Mouse (Mus musculus) MEL (cell line): ENCODE results near the gene Qrich1. TPM values are rescaled to one million over a fixed set of nuclear protein-coding genes. Genes with fewer than 3 reads are reported as not detected.

ENCODE experiments used
- DNase-seq: peaks from one replicate; pipeline ENCODE4 v3.0.0; 2011; ENCODE audit warnings: low read depth, low spot score
- H3K27ac ChIP-seq: 2 replicates; pipeline ENCODE4 v1.5.1; 2012; ENCODE audit warnings: low read depth, mild to moderate bottlenecking, control low read depth, low read length, moderate library complexity; ENCODE audit not compliant: control insufficient read depth
- H3K27me3 ChIP-seq, 2 experiments: fragments of 150-350 bp in 1 of 2; sonication (generic) in 1 of 2; 2 replicates each; pipeline ENCODE4 v1.6.1; 2012; ENCODE audit warnings: low read length in 2 of 2, mild to moderate bottlenecking in 2 of 2, improper control_type of control experiment in 1 of 2, moderate library complexity in 1 of 2; ENCODE audit not compliant: insufficient read depth in 2 of 2, control insufficient read depth in 1 of 2
- H3K36me3 ChIP-seq, 2 experiments: 2 replicates each; pipeline ENCODE4 v1.6.1; 2012 to 2014; ENCODE audit warnings: low read length in 2 of 2, improper control_type of control experiment in 1 of 2, inconsistent platforms in 1 of 2, mild to moderate bottlenecking in 1 of 2; ENCODE audit not compliant: insufficient read depth in 2 of 2, control insufficient read depth in 1 of 2
- H3K4me1 ChIP-seq, 2 experiments: fragments of 150-350 bp in 1 of 2; sonication (generic) in 1 of 2; 2 replicates each; pipeline ENCODE4 v1.6.1; 2012; ENCODE audit warnings: low read length in 2 of 2, improper control_type of control experiment in 1 of 2, mild to moderate bottlenecking in 1 of 2; ENCODE audit not compliant: insufficient read depth in 2 of 2, control insufficient read depth in 1 of 2
- H3K4me3 ChIP-seq, 2 experiments: fragments of 150-350 bp in 1 of 2; sonication (generic) in 1 of 2; 2 replicates each; pipeline ENCODE4 v1.5.1; 2012; ENCODE audit warnings: low read depth in 2 of 2, low read length in 2 of 2, mild to moderate bottlenecking in 2 of 2, moderate library complexity in 2 of 2, control low read depth in 1 of 2, improper control_type of control experiment in 1 of 2; ENCODE audit not compliant: control insufficient read depth in 1 of 2, insufficient read depth in 1 of 2
- H3K79me2 ChIP-seq: 2 replicates; pipeline ENCODE4 v1.6.1; 2012; ENCODE audit warnings: mild to moderate bottlenecking, low read length, moderate library complexity; ENCODE audit not compliant: control insufficient read depth, poor library complexity, insufficient read depth
- H3K9ac ChIP-seq: 2 replicates; pipeline ENCODE4 v1.6.1; 2012; ENCODE audit warnings: low read depth, mild to moderate bottlenecking, control low read depth, low read length, moderate library complexity; ENCODE audit not compliant: control insufficient read depth, poor library complexity, severe bottlenecking
- H3K9me3 ChIP-seq: fragments of 150-350 bp; sonication (generic); replicated peaks from 2 replicates; pipeline ENCODE4 v1.6.1; 2012; ENCODE audit warnings: mild to moderate bottlenecking, low read length, improper control_type of control experiment, moderate library complexity; ENCODE audit not compliant: insufficient read depth
- CHD1 ChIP-seq: IDR thresholded peaks from 2 replicates; pipeline ENCODE4 v1.6.1; 2012; ENCODE audit warnings: low read depth, mild to moderate bottlenecking, inconsistent platforms, low read length, improper control_type of control experiment
- CHD2 ChIP-seq: IDR thresholded peaks from 2 replicates; pipeline ENCODE4 v1.6.1; 2011; ENCODE audit warnings: low read length, improper control_type of control experiment
- E2F4 ChIP-seq: IDR thresholded peaks from 2 replicates; pipeline ENCODE4 v1.6.1; 2011; ENCODE audit warnings: low read depth, low read length, improper control_type of control experiment, borderline replicate concordance
- GABPA ChIP-seq: IDR thresholded peaks from 2 replicates; pipeline ENCODE4 v1.6.1; 2012; ENCODE audit warnings: low read depth, mild to moderate bottlenecking, inconsistent platforms, low read length, improper control_type of control experiment, moderate library complexity
- GATA1 ChIP-seq: IDR thresholded peaks from 2 replicates; pipeline ENCODE4 v1.6.1; 2011; ENCODE audit warnings: low read depth, low read length, improper control_type of control experiment
- HCFC1 ChIP-seq: IDR thresholded peaks from 2 replicates; pipeline ENCODE4 v1.6.1; 2012; ENCODE audit warnings: low read depth, mild to moderate bottlenecking, inconsistent platforms, low read length, improper control_type of control experiment, moderate library complexity
- JUND ChIP-seq: IDR thresholded peaks from 2 replicates; pipeline ENCODE4 v1.6.1; 2011; ENCODE audit warnings: low read depth, mild to moderate bottlenecking, improper control_type of control experiment, low read length
- KAT2A ChIP-seq: conservative IDR thresholded peaks from 2 replicates; pipeline ENCODE4 v1.6.1; 2012; ENCODE audit warnings: low read depth, low read length, improper control_type of control experiment, inconsistent platforms
- MAFK ChIP-seq: IDR thresholded peaks from 2 replicates; pipeline ENCODE4 v1.6.1; 2011; ENCODE audit warnings: low read depth, mild to moderate bottlenecking, low read length, improper control_type of control experiment, borderline replicate concordance
- MAX ChIP-seq: IDR thresholded peaks from 2 replicates; pipeline ENCODE4 v1.6.1; 2011; ENCODE audit warnings: low read length, improper control_type of control experiment
- MAZ ChIP-seq: IDR thresholded peaks from 2 replicates; pipeline ENCODE4 v1.6.1; 2012; ENCODE audit warnings: low read depth, mild to moderate bottlenecking, inconsistent platforms, low read length, improper control_type of control experiment
- MEF2A ChIP-seq: IDR thresholded peaks from 2 replicates; pipeline ENCODE4 v1.6.1; 2014; ENCODE audit warnings: low read depth, mild to moderate bottlenecking, inconsistent platforms, low read length, improper control_type of control experiment; ENCODE audit not compliant: poor library complexity, insufficient replicate concordance, severe bottlenecking; ENCODE audit errors: extremely low read depth
- MYB ChIP-seq: IDR thresholded peaks from 2 replicates; pipeline ENCODE4 v1.6.1; 2011; ENCODE audit warnings: mild to moderate bottlenecking, low read depth, low read length, improper control_type of control experiment
- MYC ChIP-seq: IDR thresholded peaks from 2 replicates; pipeline ENCODE4 v1.6.1; 2011; ENCODE audit warnings: low read depth, mild to moderate bottlenecking, low read length, improper control_type of control experiment, moderate library complexity
- POLR2A ChIP-seq, 2 experiments: IDR thresholded peaks; 2 replicates each; pipeline ENCODE4 v1.6.1; 2011 to 2012; ENCODE audit warnings: low read length in 2 of 2, mild to moderate bottlenecking in 2 of 2, control low read depth in 1 of 2, improper control_type of control experiment in 1 of 2, low read depth in 1 of 2, moderate library complexity in 1 of 2; ENCODE audit not compliant: control insufficient read depth in 1 of 2, insufficient read depth in 1 of 2, poor library complexity in 1 of 2
- POLR2AphosphoS2 ChIP-seq: IDR thresholded peaks from 2 replicates; pipeline ENCODE4 v1.6.1; 2011; ENCODE audit warnings: low read length, improper control_type of control experiment
- POLR2AphosphoS5 ChIP-seq: IDR thresholded peaks from 2 replicates; pipeline ENCODE4 v1.6.1; 2012; ENCODE audit warnings: low read depth, borderline replicate concordance, mild to moderate bottlenecking, inconsistent platforms, low read length, moderate library complexity, mixed read lengths
- SMC3 ChIP-seq: IDR thresholded peaks from 2 replicates; pipeline ENCODE4 v1.6.1; 2011; ENCODE audit warnings: low read depth, low read length, improper control_type of control experiment
- TCF12 ChIP-seq: IDR thresholded peaks from 2 replicates; pipeline ENCODE4 v1.6.1; 2014; ENCODE audit warnings: low read depth, mild to moderate bottlenecking, inconsistent platforms, low read length, improper control_type of control experiment, moderate library complexity
- USF1 ChIP-seq: IDR thresholded peaks from 2 replicates; pipeline ENCODE4 v1.6.1; 2014; ENCODE audit warnings: low read depth, mild to moderate bottlenecking, inconsistent platforms, low read length, improper control_type of control experiment, moderate library complexity
- USF2 ChIP-seq, 2 experiments: IDR thresholded peaks; 2 replicates each; pipeline ENCODE4 v1.6.1; 2011 to 2012; ENCODE audit warnings: improper control_type of control experiment in 2 of 2, low read length in 2 of 2, borderline replicate concordance in 1 of 2, inconsistent platforms in 1 of 2, low read depth in 1 of 2, mild to moderate bottlenecking in 1 of 2; ENCODE audit not compliant: insufficient read depth in 1 of 2
- ZC3H11A ChIP-seq: IDR thresholded peaks from 2 replicates; pipeline ENCODE4 v1.6.1; 2012; ENCODE audit warnings: low read depth, mild to moderate bottlenecking, inconsistent platforms, low read length, improper control_type of control experiment
- ZKSCAN1 ChIP-seq: IDR thresholded peaks from 2 replicates; pipeline ENCODE4 v1.6.1; 2012; ENCODE audit warnings: low read depth, mild to moderate bottlenecking, inconsistent platforms, low read length, improper control_type of control experiment, moderate library complexity
- ZMIZ1 ChIP-seq: IDR thresholded peaks from 2 replicates; pipeline ENCODE4 v1.6.1; 2012; ENCODE audit warnings: low read depth, mild to moderate bottlenecking, inconsistent platforms, low read length, improper control_type of control experiment, moderate library complexity
- ZNF384 ChIP-seq: IDR thresholded peaks from 2 replicates; pipeline ENCODE4 v1.6.1; 2012; ENCODE audit warnings: low read depth, mild to moderate bottlenecking, inconsistent platforms, low read length, improper control_type of control experiment
- polyA plus RNA-seq, 2 experiments: library from polyadenylated mRNA; stranded (reverse) in 1 of 2; unstranded in 1 of 2; fragments of >175 nt in 1 of 2; fragments of >200 nt in 1 of 2; gene quantifications; 2 replicates each; pipeline versions ENCODE4 v1.2.1 to v1.2.4; 2012; ENCODE audit warnings: low replicate concordance in 2 of 2, low read depth in 1 of 2; ENCODE audit not compliant: insufficient read length in 2 of 2, insufficient read depth in 1 of 2, missing spikeins in 1 of 2
- total RNA-seq: library from RNA; depleted of rRNA; stranded (reverse); fragments of 300-350 nt; gene quantifications from 2 replicates; pipeline ENCODE4 v1.2.3, GENCODE M21; 2012

Qrich1 gene
- total and polyA plus RNA-seq, 3 experiments, result 84.5 to 161 (median 126) TPM

- TF ChIP-seq MAFK, result no peak
- no peak for TF ChIP-seq CHD1
- no peak for TF ChIP-seq POLR2AphosphoS5
- TF ChIP-seq GATA1, result no peak
- no peak for TF ChIP-seq ZKSCAN1
- TF ChIP-seq POLR2AphosphoS2, result no peak
- no peak for TF ChIP-seq TCF12
- no peak for TF ChIP-seq MEF2A
- no peak for TF ChIP-seq USF2 (IDR thresholded peaks at IDR 0.05; ENCODE audit: borderline replicate concordance in 1 of 2, insufficient read depth in 1 of 2, low read depth in 1 of 2, low read length in 2 of 2)
- TF ChIP-seq GABPA, result no peak
- no peak for TF ChIP-seq KAT2A
- TF ChIP-seq JUND, result no peak
- TF ChIP-seq POLR2A (IDR thresholded peaks at IDR 0.05; ENCODE audit: control insufficient read depth in 1 of 2, insufficient read depth in 1 of 2, low read depth in 1 of 2, low read length in 2 of 2, poor library complexity in 1 of 2), result no peak
- TF ChIP-seq, all 39 proteins: peak for 0
- no peaks in the 10 kb centered on the region for H3K79me2 ChIP-seq
- no peak for DNase-seq
- no peaks in the 10 kb centered on the region; a peak in 1 of 4 replicates for H3K36me3 ChIP-seq
- H3K9me3 ChIP-seq, result no peaks in the 10 kb centered on the region
- H3K27me3 ChIP-seq, result no peaks in the 10 kb centered on the region
- H3K4me3 ChIP-seq, result no peak overlapping the region
- H3K9ac ChIP-seq, result no peak overlapping the region
- no peak overlapping the region for H3K27ac ChIP-seq
- peaks cover 0 to 2% of the 10 kb centered on the region in 2 experiments; a peak in 2 of 4 replicates for H3K4me1 ChIP-seq
These were observed 33.4 kb upstream of the Qrich1 start for GRCm38 (mm10) chr9:108483051-108483790.

GRCm38 (mm10) chr9:108484021-108484420 lies 32.6 kb upstream of the Qrich1 start:
- Histone ChIP-seq H3K36me3 (no peaks in the 10 kb centered on the region; a peak in 1 of 4 replicates), H3K27me3 (no peaks in the 10 kb centered on the region), H3K27ac (no peak overlapping the region), H3K4me1 (peaks cover 0 to 2% of the 10 kb centered on the region in 2 experiments; a peak in 2 of 4 replicates), H3K79me2 (no peaks in the 10 kb centered on the region), H3K4me3 (no peak overlapping the region), H3K9me3 (no peaks in the 10 kb centered on the region), H3K9ac (no peak overlapping the region)
- no peak for DNase-seq
- TF ChIP-seq CHD2 (no peak), GATA1 (no peak), JUND (no peak), CHD1 (no peak), E2F4 (no peak), USF1 (no peak), MAFK (no peak), SMC3 (no peak), ZMIZ1 (no peak), POLR2A (IDR thresholded peaks at IDR 0.05; ENCODE audit: control insufficient read depth in 1 of 2, insufficient read depth in 1 of 2, low read depth in 1 of 2, low read length in 2 of 2, poor library complexity in 1 of 2) (no peak), ZC3H11A (no peak), MYC (no peak), MAX (no peak), ZKSCAN1 (no peak), HCFC1 (no peak), MYB (no peak), MAZ (no peak), ZNF384 (no peak), KAT2A (no peak), TCF12 (no peak)
